Mouse (Mus musculus) cerebellum, adult 2 months (tissue): Measurements from ENCODE around the gene Emilin1.

Experiments used
- CTCF ChIP-seq: fragments of 200-500 bp; IDR thresholded peaks from 2 replicates; pipeline ENCODE4 v1.5.1; 2011; ENCODE audit warnings: low read depth, mild to moderate bottlenecking, control low read depth, low read length, moderate library complexity, borderline replicate concordance; ENCODE audit not compliant: insufficient read depth
- POLR2A ChIP-seq: fragments of 200-500 bp; IDR thresholded peaks from 2 replicates; pipeline ENCODE4 v1.6.1; 2011; ENCODE audit warnings: low read length, control low read depth, borderline replicate concordance; ENCODE audit not compliant: insufficient read depth

- TF ChIP-seq CTCF (no peak), POLR2A (no peak)
Measured at GRCm38 (mm10) chr5:30909863-30910262, 3.3 kb upstream of the Emilin1 start.
